Mouse (Mus musculus): ENCODE measurements at regions not wholly inside any gene's neighbourhood (a gene's known extent, or its start where the extent isn't known, plus 50 kb on each side); places are given as distances from the start of the nearest gene placed in this dataset.
A peak's percentile ranks its signal among the peaks of the same experiment; 100 is the strongest.

GRCm38 (mm10) chr4:124075551-124075950 lies 157.7 kb upstream of the 4930535I16Rik start:
- Histone ChIP-seq H3K4me3 (no peak overlapping the region), H3K4me2 (replicated peaks) (no peak overlapping the region), H3K9me3 (no peaks in the 10 kb centered on the region), H3K27me3 (no peaks in the 10 kb centered on the region), H3K9ac (replicated peaks) (no peak overlapping the region), H3K36me3 (no peaks in the 10 kb centered on the region), H3K4me1 (0 out of 2 replicates have a peak, but pooled peaks cover 3% of the 10 kb centered on the region), H3K27ac (replicated peaks) (no peak overlapping the region)
- no peak for ATAC-seq (ENCODE audit: low FRiP score, low read depth)
- 80% methylated on average over 5 of the region's 5 CpGs for WGBS

- Histone ChIP-seq H3K4me3 (no peak overlapping the region), H3K9ac (replicated peaks) (no peak overlapping the region), H3K4me2 (replicated peaks) (no peak overlapping the region), H3K9me3 (no peaks in the 10 kb centered on the region), H3K4me1 (0 out of 2 replicates have a peak, but pooled peaks cover 3% of the 10 kb centered on the region), H3K36me3 (no peaks in the 10 kb centered on the region), H3K27ac (replicated peaks) (no peak overlapping the region), H3K27me3 (no peaks in the 10 kb centered on the region)
- no peak for ATAC-seq (ENCODE audit: low FRiP score, low read depth)
- 84% methylated on average over 1 of the region's 1 CpGs for WGBS
Measured at GRCm38 (mm10) chr4:124073646-124074045, 155.8 kb upstream of the 4930535I16Rik start.

- 84% methylated on average over 3 of the region's 3 CpGs for WGBS
- no peaks in the 10 kb centered on the region for H3K4me1 ChIP-seq
Measured at GRCm38 (mm10) chr4:124064601-124065000, 146.8 kb upstream of the 4930535I16Rik start.

GRCm38 (mm10) chr4:124063269-124064100 lies 145.7 kb upstream of the 4930535I16Rik start:
- H3K4me3 ChIP-seq = no peak overlapping the region
- no peak overlapping the region for H3K27ac ChIP-seq (replicated peaks)
- no peaks in the 10 kb centered on the region for H3K9me3 ChIP-seq
- WGBS = 82% methylated on average over 4 of the region's 4 CpGs
- no peak for ATAC-seq (ENCODE audit: low FRiP score, low read depth)
- H3K36me3 ChIP-seq = no peaks in the 10 kb centered on the region
- no peaks in the 10 kb centered on the region for H3K27me3 ChIP-seq
- no peak overlapping the region for H3K9ac ChIP-seq (replicated peaks)
- H3K4me2 ChIP-seq (replicated peaks) = no peak overlapping the region
- H3K4me1 ChIP-seq = no peaks in the 10 kb centered on the region

More at GRCm38 (mm10) chr4:124064601-124065000, 146.8 kb upstream of the 4930535I16Rik start:
- Histone ChIP-seq H3K36me3 (no peaks in the 10 kb centered on the region), H3K9ac (replicated peaks) (no peak overlapping the region), H3K27ac (replicated peaks) (no peak overlapping the region), H3K4me3 (no peak overlapping the region), H3K4me2 (replicated peaks) (no peak overlapping the region), H3K9me3 (no peaks in the 10 kb centered on the region), H3K27me3 (no peaks in the 10 kb centered on the region)
- no peak for ATAC-seq (ENCODE audit: low FRiP score, low read depth)

GRCm38 (mm10) chr4:124057607-124058006 lies 139.8 kb upstream of the 4930535I16Rik start:
- no peak overlapping the region for H3K9ac ChIP-seq (replicated peaks)
- H3K36me3 ChIP-seq = no peaks in the 10 kb centered on the region
- no peaks in the 10 kb centered on the region for H3K4me1 ChIP-seq
- no peak overlapping the region for H3K27ac ChIP-seq (replicated peaks)
- H3K4me2 ChIP-seq (replicated peaks) = no peak overlapping the region
- no peak for ATAC-seq (ENCODE audit: low FRiP score, low read depth)
- no peak overlapping the region for H3K4me3 ChIP-seq
- no peaks in the 10 kb centered on the region for H3K27me3 ChIP-seq
- WGBS = 94% methylated on average over 8 of the region's 8 CpGs
- no peaks in the 10 kb centered on the region for H3K9me3 ChIP-seq

- H3K4me1 ChIP-seq = 0 out of 2 replicates have a peak, but pooled peaks cover 2% of the 10 kb centered on the region
- 72% methylated on average over 1 of the region's 1 CpGs for WGBS
- no peak overlapping the region for H3K9ac ChIP-seq (replicated peaks)
- H3K4me2 ChIP-seq (replicated peaks) = no peak overlapping the region
- H3K9me3 ChIP-seq = no peaks in the 10 kb centered on the region
- H3K27me3 ChIP-seq = no peaks in the 10 kb centered on the region
- H3K27ac ChIP-seq (replicated peaks) = no peak overlapping the region
- H3K4me3 ChIP-seq = no peak overlapping the region
- H3K36me3 ChIP-seq = no peaks in the 10 kb centered on the region
- no peak for ATAC-seq (ENCODE audit: low FRiP score, low read depth)
Measured at GRCm38 (mm10) chr4:124054240-124054760, 136.5 kb upstream of the 4930535I16Rik start.

GRCm38 (mm10) chr4:124053340-124054038 lies 135.7 kb upstream of the 4930535I16Rik start:
- Histone ChIP-seq H3K4me3 (no peak overlapping the region), H3K27me3 (no peaks in the 10 kb centered on the region), H3K4me1 (peaks cover 9% of the 10 kb centered on the region), H3K4me2 (replicated peaks) (no peak overlapping the region), H3K9ac (replicated peaks) (no peak overlapping the region), H3K27ac (replicated peaks) (no peak overlapping the region), H3K9me3 (no peaks in the 10 kb centered on the region), H3K36me3 (no peaks in the 10 kb centered on the region)
- ATAC-seq (ENCODE audit: low FRiP score, low read depth) = no peak
- 89% methylated on average over 2 of the region's 2 CpGs for WGBS

- peaks cover 19% of the 10 kb centered on the region for H3K4me1 ChIP-seq
- H3K9ac ChIP-seq (replicated peaks) = no peak overlapping the region
- H3K4me2 ChIP-seq (replicated peaks) = no peak overlapping the region
- no peaks in the 10 kb centered on the region for H3K27me3 ChIP-seq
- H3K4me3 ChIP-seq = no peak overlapping the region
- no peaks in the 10 kb centered on the region for H3K36me3 ChIP-seq
- 82% methylated on average over 2 of the region's 2 CpGs for WGBS
- no peak overlapping the region for H3K27ac ChIP-seq (replicated peaks)
- ATAC-seq (ENCODE audit: low FRiP score, low read depth) = no peak
- H3K9me3 ChIP-seq = no peaks in the 10 kb centered on the region
Measured at GRCm38 (mm10) chr4:124052387-124052786, 134.6 kb upstream of the 4930535I16Rik start.

- peak; percentile 93 for ATAC-seq (ENCODE audit: low FRiP score, low read depth)
- Histone ChIP-seq H3K4me1 (peaks cover 19% of the 10 kb centered on the region), H3K4me2 (replicated peaks) (no peak overlapping the region), H3K4me3 (no peak overlapping the region), H3K27me3 (no peaks in the 10 kb centered on the region), H3K27ac (replicated peaks) (peak overlapping the region; percentile 71), H3K36me3 (no peaks in the 10 kb centered on the region), H3K9me3 (no peaks in the 10 kb centered on the region), H3K9ac (replicated peaks) (no peak overlapping the region)
- 19% methylated on average over 12 of the region's 12 CpGs for WGBS
Measured at GRCm38 (mm10) chr4:124048348-124048831, 130.6 kb upstream of the 4930535I16Rik start.

- Histone ChIP-seq H3K9ac (replicated peaks) (no peak overlapping the region), H3K27ac (replicated peaks) (peak overlapping the region; percentile 71), H3K9me3 (no peaks in the 10 kb centered on the region), H3K4me2 (replicated peaks) (no peak overlapping the region), H3K27me3 (no peaks in the 10 kb centered on the region), H3K4me3 (no peak overlapping the region), H3K4me1 (peaks cover 19% of the 10 kb centered on the region), H3K36me3 (no peaks in the 10 kb centered on the region)
- 66% methylated on average over 3 of the region's 3 CpGs for WGBS
- ATAC-seq (ENCODE audit: low FRiP score, low read depth) = 0 out of 2 replicates have a peak, but pooled peaks have one; percentile 13
Measured at GRCm38 (mm10) chr4:124047898-124048297, 130.1 kb upstream of the 4930535I16Rik start.

GRCm38 (mm10) chr4:124036483-124036882 lies 118.7 kb upstream of the 4930535I16Rik start:
- Histone ChIP-seq H3K9me3 (no peaks in the 10 kb centered on the region), H3K36me3 (no peaks in the 10 kb centered on the region), H3K4me1 (peaks cover 48% of the 10 kb centered on the region), H3K4me3 (no peak overlapping the region), H3K4me2 (replicated peaks) (no peak overlapping the region), H3K27ac (replicated peaks) (peak overlapping the region; percentile 95), H3K27me3 (no peaks in the 10 kb centered on the region), H3K9ac (replicated peaks) (no peak overlapping the region)
- ATAC-seq (ENCODE audit: low FRiP score, low read depth) = 0 out of 2 replicates have a peak, but pooled peaks have one; percentile 7
- WGBS = 50% methylated on average over 12 of the region's 12 CpGs

- peak overlapping the region; percentile 24 for H3K4me3 ChIP-seq
- H3K9ac ChIP-seq (replicated peaks) = peak overlapping the region; percentile 24; the same call in 1 of the 2 replicates
- H3K27me3 ChIP-seq = no peaks in the 10 kb centered on the region
- H3K9me3 ChIP-seq = no peaks in the 10 kb centered on the region
- no peaks in the 10 kb centered on the region for H3K36me3 ChIP-seq
- ATAC-seq (ENCODE audit: low FRiP score, low read depth) = peak; percentile 65
- H3K4me2 ChIP-seq (replicated peaks) = peak overlapping the region; percentile 46
- 2% methylated on average over 10 of the region's 10 CpGs for WGBS
- peaks cover 48% of the 10 kb centered on the region for H3K4me1 ChIP-seq
- H3K27ac ChIP-seq (replicated peaks) = peak overlapping the region; percentile 95
Measured at GRCm38 (mm10) chr4:124035657-124036061, 117.8 kb upstream of the 4930535I16Rik start.

Data from midbrain, embryonic 12.5 days (tissue).